Mouse (Mus musculus) hindbrain, embryonic 15.5 days (tissue): ENCODE measurements around the gene Smc1b. TPM values are rescaled to one million over a fixed set of nuclear protein-coding genes. Genes with fewer than 3 reads are reported as not detected.

Experiments
- ATAC-seq: fragments of 200-750 bp; cut with Nextera tagmentation; 2 replicates; pipeline ENCODE4 v1.8.0; 2017; ENCODE audit warnings: low read depth, moderate number of reproducible peaks, moderate TSS enrichment; ENCODE audit not compliant: low FRiP score
- H3K27ac ChIP-seq: fragments of 300-500 bp; sonication (generic); replicated peaks from 2 replicates; pipeline ENCODE4 v1.5.1; 2015; ENCODE audit warnings: mild to moderate bottlenecking, inconsistent platforms
- H3K27me3 ChIP-seq: fragments of 300-500 bp; sonication (generic); 2 replicates; pipeline ENCODE4 v1.6.1; 2015; ENCODE audit warnings: control low read depth, inconsistent platforms
- H3K36me3 ChIP-seq: fragments of 300-500 bp; sonication (generic); 2 replicates; pipeline ENCODE4 v1.6.1; 2015; ENCODE audit warnings: control low read depth, inconsistent platforms
- H3K4me1 ChIP-seq: fragments of 300-500 bp; sonication (generic); replicated peaks from 2 replicates; pipeline ENCODE4 v1.6.1; 2015; ENCODE audit warnings: control low read depth, inconsistent platforms
- H3K4me2 ChIP-seq: fragments of 300-500 bp; sonication (generic); 2 replicates; pipeline ENCODE4 v1.6.1; 2015; ENCODE audit warnings: moderate library complexity, mild to moderate bottlenecking, inconsistent platforms
- H3K4me3 ChIP-seq: fragments of 300-500 bp; sonication (generic); 2 replicates; pipeline ENCODE4 v1.5.1; 2015; ENCODE audit warnings: mild to moderate bottlenecking, inconsistent platforms
- H3K9ac ChIP-seq: fragments of 300-500 bp; sonication (generic); 2 replicates; pipeline ENCODE4 v1.6.1; 2015; ENCODE audit warnings: inconsistent platforms
- H3K9me3 ChIP-seq: fragments of 300-500 bp; sonication (generic); 2 replicates; pipeline ENCODE4 v1.6.1; 2016; ENCODE audit warnings: control low read depth, inconsistent platforms
- WGBS: fragments of 180-500 bp; shearing (Covaris S2); methylation state at CpG from one replicate; pipeline ENCODE4 v1.1.7; 2015; 5-methylcytosine and 5-hydroxymethylcytosine counted together
- polyA plus RNA-seq: library from polyadenylated mRNA; unstranded; fragments of >200 nt; fragmentation: Nextera tagmentation; extraction: Ambion mirVana; gene quantifications from 2 replicates; pipeline ENCODE4 v1.2.1, GENCODE M21; 2015

Smc1b gene
- polyA plus RNA-seq, result 0.08 and 0.21 TPM in 2 replicates

DNA sequence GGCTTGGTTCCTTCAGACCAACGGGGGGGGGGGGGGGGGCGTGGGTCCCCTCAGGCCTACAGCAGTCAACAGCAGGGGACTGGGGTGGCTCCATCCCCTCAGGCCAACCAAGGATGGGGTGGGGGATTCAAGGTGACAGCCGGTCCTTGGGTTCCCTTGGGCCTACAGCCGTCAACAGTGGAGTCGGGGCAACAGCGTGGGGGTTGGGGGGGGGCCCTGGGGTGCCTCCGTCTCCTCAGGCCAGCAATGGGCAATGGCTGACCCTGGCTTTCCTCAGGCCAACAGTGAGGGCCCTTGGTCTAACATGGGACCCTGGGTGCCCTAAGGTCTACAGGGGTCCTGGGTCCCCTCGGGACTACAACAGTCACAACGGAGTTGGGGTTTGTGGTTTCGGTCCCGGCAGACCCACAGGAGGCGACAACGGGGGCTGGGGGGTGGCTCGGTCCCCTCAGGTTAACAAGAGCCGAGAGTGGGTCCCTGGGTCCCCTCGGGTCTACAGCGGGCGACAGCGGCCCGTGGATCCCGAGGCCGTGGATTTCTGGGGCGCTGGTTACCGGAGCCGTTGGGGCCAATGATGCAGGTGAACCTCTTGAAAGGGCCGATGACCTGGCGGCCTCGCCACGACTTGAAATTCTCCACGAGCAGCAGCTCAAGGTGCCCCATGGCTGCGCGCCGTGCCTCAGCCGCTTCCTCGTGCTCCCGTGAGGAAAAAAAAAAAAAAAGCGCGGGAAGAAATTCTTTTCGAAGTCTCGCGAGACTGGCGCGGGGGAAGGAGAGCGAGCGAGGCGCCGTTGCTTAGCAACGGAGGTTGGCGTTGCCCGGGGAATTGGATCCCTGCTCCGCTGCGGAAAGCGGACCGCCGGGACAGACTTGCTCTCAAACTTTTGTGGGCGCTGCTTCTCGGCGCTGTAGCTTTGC, at the start of gene Smc1b, which contains the start of gene Ribc2:
Smc1b (minus strand) TSS at position 690 of the 918 bp plus-strand sequence.
Ribc2 (plus strand) TSS at position 804 of the 918 bp plus-strand sequence.
- H3K27ac ChIP-seq, result no peak within 1 kb of the TSS
- 32% methylated on average over 55 of the region's 58 CpGs for WGBS
- peak within 1 kb of the TSS; percentile 68 for H3K4me2 ChIP-seq
- peak within 1 kb of the TSS; percentile 27 for H3K9ac ChIP-seq
- no peaks in the 10 kb centered on the region for H3K9me3 ChIP-seq
- H3K36me3 ChIP-seq, result no peaks in the 10 kb centered on the region
- peak; percentile 65 for ATAC-seq
- H3K27me3 ChIP-seq, result 0 out of 2 replicates have a peak, but pooled peaks cover 2% of the 10 kb centered on the region
- peaks cover 12% of the 10 kb centered on the region for H3K4me1 ChIP-seq
- peak within 1 kb of the TSS; percentile 47 for H3K4me3 ChIP-seq

DNA sequence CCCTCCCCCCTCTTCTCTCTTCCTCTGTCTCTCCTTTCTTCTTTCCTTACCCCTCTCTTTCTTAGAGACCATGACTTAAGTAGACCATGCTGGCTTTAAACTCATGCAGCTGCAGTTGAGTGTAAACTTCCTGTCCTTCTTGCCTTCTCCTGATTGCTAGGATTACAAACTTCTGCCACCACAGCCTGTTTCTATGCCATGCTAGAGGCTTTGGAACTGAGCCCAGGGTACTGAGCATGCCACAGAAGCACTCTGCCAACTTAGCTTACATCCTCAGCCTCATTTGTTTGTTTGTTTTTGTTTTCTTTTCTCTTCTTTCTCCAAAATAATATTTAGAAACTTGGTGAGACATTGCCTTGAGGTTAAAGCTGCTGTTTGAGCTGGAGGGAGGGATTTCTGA, 48.6 kb upstream of the Smc1b start:
- no peak for ATAC-seq
- no peak overlapping the region for H3K27ac ChIP-seq
- H3K27me3 ChIP-seq, result no peaks in the 10 kb centered on the region
- no peaks in the 10 kb centered on the region for H3K36me3 ChIP-seq
- peaks cover 8% of the 10 kb centered on the region; the same call in 1 of the 2 replicates for H3K4me1 ChIP-seq
- H3K9me3 ChIP-seq, result no peaks in the 10 kb centered on the region
- no peak overlapping the region for H3K4me3 ChIP-seq
- H3K9ac ChIP-seq, result no peak overlapping the region
- no peak overlapping the region for H3K4me2 ChIP-seq

DNA sequence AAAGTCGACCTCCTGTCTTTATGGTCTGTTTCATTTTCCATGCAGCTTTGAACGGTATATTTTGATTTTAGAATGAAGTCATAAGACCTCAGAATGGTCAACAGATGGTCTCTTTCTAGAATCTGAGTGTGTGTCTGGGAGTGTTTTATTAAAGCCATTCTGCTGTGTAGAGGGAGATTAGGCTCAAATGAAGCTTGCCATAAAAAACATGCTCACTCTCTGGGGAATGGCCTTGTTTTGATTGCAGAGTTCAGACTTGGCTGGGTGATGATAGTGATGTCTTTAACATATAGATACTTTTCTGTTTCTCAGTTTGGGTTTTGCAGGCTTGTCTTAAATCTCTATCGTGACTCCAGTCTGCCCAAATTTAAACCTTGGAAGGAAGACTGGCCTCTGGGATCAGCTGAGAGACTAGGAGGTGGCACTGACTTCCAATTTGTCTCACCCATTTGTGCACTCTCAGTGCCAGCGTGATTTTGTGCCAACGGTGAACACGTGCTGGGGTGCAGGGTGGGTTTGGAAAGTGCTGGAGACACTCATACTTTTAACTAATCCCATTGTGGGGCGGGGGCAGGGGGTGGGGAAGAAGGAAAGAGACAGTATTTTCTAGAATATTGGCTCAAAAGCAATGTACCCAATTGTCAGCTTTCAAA, 47.9 kb upstream of the Smc1b start:
- H3K27me3 ChIP-seq, result no peaks in the 10 kb centered on the region
- no peak for ATAC-seq
- H3K4me1 ChIP-seq, result peaks cover 8% of the 10 kb centered on the region; the same call in 1 of the 2 replicates
- H3K36me3 ChIP-seq, result no peaks in the 10 kb centered on the region
- H3K9ac ChIP-seq, result no peak overlapping the region
- no peaks in the 10 kb centered on the region for H3K9me3 ChIP-seq
- 60% methylated on average over 7 of the region's 7 CpGs for WGBS
- no peak overlapping the region for H3K4me2 ChIP-seq
- no peak overlapping the region for H3K27ac ChIP-seq
- no peak overlapping the region for H3K4me3 ChIP-seq

DNA sequence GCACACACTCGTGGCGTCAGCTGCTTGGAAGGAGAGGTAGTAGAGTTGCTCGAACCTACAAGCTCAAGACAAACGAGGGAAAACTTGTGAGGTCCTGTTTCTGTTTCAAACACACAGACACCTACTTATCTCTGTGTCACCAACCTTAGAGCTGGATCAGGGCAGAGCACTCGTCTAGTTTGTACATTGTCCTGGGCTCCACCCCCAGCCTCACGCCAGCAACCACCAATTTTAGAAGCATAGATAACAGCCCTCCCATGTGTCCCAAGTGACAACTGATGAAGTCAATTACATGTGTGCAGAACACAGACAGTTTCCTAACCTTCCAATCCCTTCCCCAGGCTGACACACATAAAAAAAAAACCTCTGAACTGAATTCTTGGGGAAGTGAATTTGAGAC, 46.4 kb upstream of the Smc1b start:
- H3K4me1 ChIP-seq, result peaks cover 8% of the 10 kb centered on the region; the same call in 1 of the 2 replicates
- H3K4me3 ChIP-seq, result no peak overlapping the region
- ATAC-seq, result no peak
- no peaks in the 10 kb centered on the region for H3K36me3 ChIP-seq
- H3K27ac ChIP-seq, result no peak overlapping the region
- 66% methylated on average over 6 of the region's 6 CpGs for WGBS
- no peaks in the 10 kb centered on the region for H3K27me3 ChIP-seq
- no peak overlapping the region for H3K4me2 ChIP-seq
- no peak overlapping the region for H3K9ac ChIP-seq
- H3K9me3 ChIP-seq, result no peaks in the 10 kb centered on the region

DNA sequence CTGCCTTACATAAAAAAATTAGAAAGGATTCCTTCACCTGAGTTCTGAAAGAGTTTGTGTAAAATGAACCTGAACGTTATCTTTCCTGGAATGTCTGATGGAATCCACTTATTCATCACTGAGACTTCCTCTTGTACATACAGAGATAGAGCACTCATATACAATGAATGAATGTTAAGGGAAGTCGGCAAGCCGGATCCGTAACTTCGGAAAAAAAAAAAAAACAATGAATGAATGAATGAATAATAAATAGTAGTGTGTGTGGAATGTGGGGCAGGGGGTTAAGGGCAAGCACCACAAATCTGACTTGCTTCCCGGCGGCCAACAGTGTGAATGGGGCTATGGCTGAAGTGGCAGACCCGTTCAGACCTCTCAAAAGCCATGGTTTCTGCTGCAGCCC, 45.8 kb upstream of the Smc1b start:
- H3K4me2 ChIP-seq, result no peak overlapping the region
- no peak overlapping the region for H3K9ac ChIP-seq
- WGBS, result 71% methylated on average over 8 of the region's 8 CpGs
- no peak overlapping the region for H3K4me3 ChIP-seq
- H3K27me3 ChIP-seq, result no peaks in the 10 kb centered on the region
- H3K36me3 ChIP-seq, result no peaks in the 10 kb centered on the region
- H3K27ac ChIP-seq, result no peak overlapping the region
- no peaks in the 10 kb centered on the region for H3K9me3 ChIP-seq
- no peak for ATAC-seq
- peaks cover 8% of the 10 kb centered on the region; the same call in 1 of the 2 replicates for H3K4me1 ChIP-seq

DNA sequence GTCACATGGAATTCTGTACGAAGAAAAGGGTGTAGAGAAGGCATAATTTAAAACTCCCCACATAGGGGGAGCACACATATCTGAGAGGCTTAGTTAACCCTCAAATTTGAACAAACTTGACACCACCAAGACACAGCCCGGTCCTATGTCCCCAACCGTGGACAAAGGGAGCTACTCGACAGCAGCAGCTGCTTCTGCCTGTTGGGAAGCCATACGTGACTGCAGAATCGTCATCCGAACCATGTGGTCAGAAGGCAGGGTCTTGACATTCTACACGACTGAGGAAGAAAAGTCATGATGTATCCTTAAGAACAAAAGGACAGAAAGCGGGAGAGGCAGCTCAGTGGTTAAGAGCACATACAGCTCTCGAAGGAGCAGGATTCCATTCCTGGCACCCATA, 42.3 kb upstream of the Smc1b start:
- no peak overlapping the region for H3K4me2 ChIP-seq
- no peak overlapping the region for H3K4me3 ChIP-seq
- H3K27ac ChIP-seq, result no peak overlapping the region
- H3K27me3 ChIP-seq, result no peaks in the 10 kb centered on the region
- ATAC-seq, result no peak
- no peaks in the 10 kb centered on the region for H3K9me3 ChIP-seq
- no peaks in the 10 kb centered on the region for H3K4me1 ChIP-seq
- no peaks in the 10 kb centered on the region for H3K36me3 ChIP-seq
- H3K9ac ChIP-seq, result no peak overlapping the region
- WGBS, result 79% methylated on average over 10 of the region's 10 CpGs

DNA sequence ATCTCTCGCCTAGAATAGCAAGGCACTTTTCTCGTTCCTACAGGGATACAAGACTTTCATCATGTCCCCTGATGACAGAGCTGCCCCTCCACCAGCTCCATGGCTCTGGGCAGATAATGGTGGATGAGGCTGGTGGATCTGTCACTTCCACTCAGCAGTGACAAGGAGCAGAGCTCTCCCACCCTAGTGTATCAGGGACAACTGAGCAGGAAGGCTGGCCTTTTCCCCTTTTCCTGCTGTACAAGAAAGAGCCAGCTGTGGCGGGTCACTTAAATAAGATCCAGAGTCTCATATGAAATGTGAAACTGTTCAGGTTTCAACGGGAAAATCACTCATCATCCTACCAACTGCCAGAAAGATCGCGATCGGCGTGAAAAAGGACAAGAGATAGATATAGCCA, 41.7 kb upstream of the Smc1b start:
- no peak overlapping the region for H3K9ac ChIP-seq
- ATAC-seq, result no peak
- H3K9me3 ChIP-seq, result no peaks in the 10 kb centered on the region
- H3K4me1 ChIP-seq, result no peaks in the 10 kb centered on the region
- H3K4me2 ChIP-seq, result no peak overlapping the region
- WGBS, result 83% methylated on average over 8 of the region's 8 CpGs
- no peaks in the 10 kb centered on the region for H3K27me3 ChIP-seq
- no peak overlapping the region for H3K27ac ChIP-seq
- no peaks in the 10 kb centered on the region for H3K36me3 ChIP-seq
- no peak overlapping the region for H3K4me3 ChIP-seq

DNA sequence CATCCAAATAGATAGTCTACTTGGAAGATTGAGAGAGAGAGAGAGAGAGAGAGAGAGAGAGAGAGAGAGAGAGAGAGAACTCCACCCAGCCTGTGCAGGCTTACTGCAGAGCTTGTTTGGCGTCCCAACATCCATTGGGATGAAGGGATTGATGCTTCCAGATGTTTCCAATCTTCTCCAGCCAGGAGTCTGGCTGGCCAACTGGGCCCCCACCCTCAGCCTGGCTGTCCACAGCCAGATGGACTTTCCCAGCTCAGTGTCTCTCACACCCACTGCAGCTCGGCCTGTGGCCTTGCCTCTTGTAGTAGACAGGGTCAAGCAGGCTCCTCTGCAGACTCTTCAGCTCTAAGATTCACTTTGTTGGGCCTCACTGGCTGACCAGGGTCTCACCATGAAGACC, 40.3 kb upstream of the Smc1b start:
- H3K9me3 ChIP-seq, result no peaks in the 10 kb centered on the region
- H3K4me3 ChIP-seq, result no peak overlapping the region
- peaks cover 6% of the 10 kb centered on the region for H3K4me1 ChIP-seq
- no peak overlapping the region for H3K4me2 ChIP-seq
- 76% methylated on average over 2 of the region's 2 CpGs for WGBS
- H3K27me3 ChIP-seq, result no peaks in the 10 kb centered on the region
- H3K27ac ChIP-seq, result no peak overlapping the region
- H3K9ac ChIP-seq, result no peak overlapping the region
- no peak for ATAC-seq
- no peaks in the 10 kb centered on the region for H3K36me3 ChIP-seq

DNA sequence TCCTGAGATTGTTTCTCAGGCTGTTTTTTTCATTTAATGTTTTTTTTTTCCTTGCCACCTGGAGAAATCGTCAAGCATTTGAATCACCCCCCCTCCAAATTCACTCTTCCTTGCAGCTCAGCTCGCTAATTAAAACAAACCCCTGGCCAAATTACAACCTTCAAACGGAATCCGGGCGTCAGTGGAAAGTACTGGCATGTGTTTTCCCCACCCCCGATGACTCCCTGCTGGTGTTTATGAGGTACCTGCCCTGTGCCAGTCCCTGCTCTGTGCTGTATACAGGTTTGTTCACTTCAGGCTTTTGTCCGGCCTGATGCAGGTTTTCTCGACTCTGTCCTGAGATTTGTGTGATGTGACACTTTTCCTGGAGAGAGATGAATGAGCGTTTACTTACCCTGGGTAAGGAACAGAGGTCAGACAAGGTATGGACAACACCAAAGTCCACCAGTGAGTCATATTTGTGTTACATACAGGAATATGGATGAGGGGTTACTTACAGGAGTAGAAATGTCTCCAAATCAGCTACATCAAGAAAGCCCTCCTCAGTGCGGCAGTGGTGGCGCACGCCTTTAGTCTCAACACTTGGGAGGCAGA, 35.4 kb upstream of the Smc1b start:
- WGBS, result 54% methylated on average over 12 of the region's 12 CpGs
- H3K27me3 ChIP-seq, result no peaks in the 10 kb centered on the region
- no peak overlapping the region for H3K4me3 ChIP-seq
- H3K9ac ChIP-seq, result no peak overlapping the region
- H3K4me1 ChIP-seq, result peaks cover 15% of the 10 kb centered on the region
- no peaks in the 10 kb centered on the region for H3K36me3 ChIP-seq
- no peak overlapping the region for H3K27ac ChIP-seq
- no peaks in the 10 kb centered on the region for H3K9me3 ChIP-seq
- H3K4me2 ChIP-seq, result no peak overlapping the region
- no peak for ATAC-seq

DNA sequence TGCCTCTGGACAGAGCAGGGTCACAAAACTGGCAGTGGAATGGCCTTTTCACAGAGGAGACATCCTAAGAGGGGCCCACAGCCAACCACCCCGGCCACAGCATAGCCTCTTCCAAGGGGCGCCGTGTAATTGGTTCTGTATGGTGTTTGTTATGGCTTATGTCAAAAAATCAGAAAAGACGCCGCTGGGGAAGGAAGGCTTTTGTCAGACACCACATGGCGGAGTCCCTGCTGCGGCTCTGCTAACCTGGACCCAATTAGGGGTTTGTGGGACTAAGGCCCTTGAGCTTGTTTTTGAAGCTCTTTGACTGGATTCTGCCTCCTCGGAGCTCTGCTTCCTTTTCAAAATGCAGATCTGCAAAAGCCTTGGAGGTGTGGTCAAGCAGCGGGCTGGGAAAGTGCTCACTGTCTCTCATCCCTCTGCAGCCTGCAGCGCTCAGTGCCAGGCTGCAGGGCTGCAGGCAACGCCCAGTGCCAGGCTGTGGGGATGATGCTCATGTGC, 34.7 kb upstream of the Smc1b start:
- no peak overlapping the region for H3K4me3 ChIP-seq
- H3K27me3 ChIP-seq, result no peaks in the 10 kb centered on the region
- no peaks in the 10 kb centered on the region for H3K36me3 ChIP-seq
- H3K4me1 ChIP-seq, result peaks cover 15% of the 10 kb centered on the region
- 17% methylated on average over 11 of the region's 11 CpGs for WGBS
- H3K9ac ChIP-seq, result no peak overlapping the region
- ATAC-seq, result 0 out of 2 replicates have a peak, but pooled peaks have one; percentile 56
- H3K27ac ChIP-seq, result peak overlapping the region; percentile 59
- no peaks in the 10 kb centered on the region for H3K9me3 ChIP-seq
- H3K4me2 ChIP-seq, result no peak overlapping the region

DNA sequence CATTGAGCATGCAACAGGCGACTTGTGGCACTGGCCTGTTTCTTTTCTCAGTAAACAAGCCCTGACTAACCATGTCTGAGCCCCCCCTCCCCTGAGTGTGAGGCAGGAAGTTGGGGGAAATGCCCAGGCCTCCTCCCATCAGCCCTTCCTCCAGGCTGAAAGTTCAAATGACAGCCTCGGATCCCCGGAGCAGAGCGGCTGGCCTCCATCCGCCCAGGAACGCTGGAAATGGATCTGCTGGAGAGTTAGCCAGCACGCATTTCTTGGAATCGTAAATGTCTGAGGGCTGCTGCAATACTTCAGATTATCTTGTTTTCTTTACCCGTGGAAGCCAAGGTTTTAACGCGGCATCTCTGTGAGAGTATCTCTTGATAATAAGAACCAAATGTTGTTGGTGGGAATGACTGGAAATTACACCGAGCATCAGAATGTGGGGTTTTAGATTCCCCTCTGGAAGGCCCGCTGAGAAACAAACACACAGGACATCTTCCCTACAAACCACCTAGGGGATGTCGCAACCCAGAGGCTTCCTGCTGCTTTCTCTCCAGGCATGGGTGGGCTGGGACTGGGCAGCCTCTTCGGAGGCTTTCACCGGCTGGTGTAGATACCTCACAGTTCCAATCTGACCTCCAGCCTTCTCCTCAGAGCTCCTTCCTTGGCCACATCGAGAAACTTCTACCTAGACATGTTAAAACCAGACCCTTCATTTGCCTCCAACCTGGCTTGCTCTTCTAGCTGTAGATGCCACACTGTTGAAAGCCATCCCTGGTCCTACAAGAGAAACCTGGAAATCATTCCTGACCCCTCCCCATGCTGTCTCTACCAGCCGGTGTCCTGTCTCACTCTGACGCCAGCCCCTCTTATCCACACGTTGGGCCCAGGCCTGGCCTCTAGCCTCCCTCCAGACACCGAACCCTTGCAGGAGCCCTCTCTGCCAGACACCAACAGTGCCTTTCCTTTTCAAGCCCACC, 31.2 kb upstream of the Smc1b start:
- no peak overlapping the region for H3K27ac ChIP-seq
- H3K9ac ChIP-seq, result no peak overlapping the region
- ATAC-seq, result no peak
- no peaks in the 10 kb centered on the region for H3K27me3 ChIP-seq
- H3K4me3 ChIP-seq, result no peak overlapping the region
- H3K36me3 ChIP-seq, result no peaks in the 10 kb centered on the region
- 66% methylated on average over 21 of the region's 21 CpGs for WGBS
- no peaks in the 10 kb centered on the region for H3K9me3 ChIP-seq
- no peak overlapping the region for H3K4me2 ChIP-seq
- peaks cover 15% of the 10 kb centered on the region for H3K4me1 ChIP-seq
